Mouse (Mus musculus) megakaryocyte, embryonic 14.5 days (primary cell): ENCODE results near the gene Nwd1. TPM values are rescaled to one million over a fixed set of nuclear protein-coding genes. Genes with fewer than 3 reads are reported as not detected.
A peak's percentile ranks its signal among the peaks of the same experiment; 100 is the strongest.

Experiments used
- H3K27me3 ChIP-seq: replicated peaks from 2 replicates; pipeline ENCODE3; 2012; ENCODE audit warnings: inconsistent platforms
- H3K36me3 ChIP-seq: replicated peaks from 2 replicates; pipeline ENCODE3; 2012; ENCODE audit warnings: low read length, inconsistent platforms, mixed read lengths
- H3K4me1 ChIP-seq: 2 replicates; pipeline ENCODE4 v1.6.1; 2012; ENCODE audit warnings: inconsistent platforms
- H3K4me3 ChIP-seq: replicated peaks from 2 replicates; pipeline ENCODE3; 2012; ENCODE audit warnings: moderate library complexity, mild to moderate bottlenecking, inconsistent platforms
- H3K9me3 ChIP-seq: 2 replicates; pipeline ENCODE4 v1.6.1; 2012; ENCODE audit warnings: inconsistent platforms
- FLI1 ChIP-seq: IDR thresholded peaks from 2 replicates; pipeline ENCODE4 v1.6.1; 2012; ENCODE audit warnings: low read length, inconsistent platforms, mixed read lengths
- GATA1 ChIP-seq: IDR thresholded peaks from 3 replicates; pipeline ENCODE4 v1.6.1; 2012; ENCODE audit warnings: mixed read lengths, low read length, inconsistent platforms, borderline replicate concordance
- polyA plus RNA-seq: library from polyadenylated mRNA; stranded (reverse); fragments of >175 nt; gene quantifications from 2 replicates; pipeline ENCODE4 v1.2.3, GENCODE M21; 2012; ENCODE audit warnings: low replicate concordance; ENCODE audit not compliant: insufficient read depth

Nwd1 gene
- polyA plus RNA-seq, 1 experiment = 0.11 TPM

- TF ChIP-seq FLI1 = no peak
- TF ChIP-seq GATA1 = no peak
Measured at GRCm38 (mm10) chr8:72760216-72760615, 113.7 kb downstream of the Nwd1 start.

GRCm38 (mm10) chr8:72761322-72762051 is 115.0 kb downstream of the Nwd1 start, which contains the start of gene F2rl3:
Gene F2rl3 (plus strand): TSS chr8:72761880.
- Histone ChIP-seq H3K36me3 (peaks cover 78% of the 10 kb centered on the region), H3K4me1 (peaks cover 100% of the 10 kb centered on the region), H3K4me3 (peak within 1 kb of the TSS; percentile 93), H3K27me3 (no peaks in the 10 kb centered on the region), H3K9me3 (no peaks in the 10 kb centered on the region; the same call in 1 of the 2 replicates)
- TF ChIP-seq GATA1 = peak; percentile 90
- peak; percentile 94 for TF ChIP-seq FLI1

More at GRCm38 (mm10) chr8:72760216-72760615, 113.7 kb downstream of the Nwd1 start:
- H3K9me3 ChIP-seq = no peaks in the 10 kb centered on the region; the same call in 1 of the 2 replicates
- H3K36me3 ChIP-seq = peaks cover 78% of the 10 kb centered on the region
- H3K4me3 ChIP-seq = peak overlapping the region; percentile 64
- peaks cover 100% of the 10 kb centered on the region for H3K4me1 ChIP-seq
- H3K27me3 ChIP-seq = no peaks in the 10 kb centered on the region

- peaks cover 100% of the 10 kb centered on the region for H3K4me1 ChIP-seq
- TF ChIP-seq GATA1 (no peak), FLI1 (no peak)
- no peaks in the 10 kb centered on the region for H3K27me3 ChIP-seq
- H3K36me3 ChIP-seq = peaks cover 78% of the 10 kb centered on the region
- H3K4me3 ChIP-seq = peak overlapping the region; percentile 93
- H3K9me3 ChIP-seq = no peaks in the 10 kb centered on the region; the same call in 1 of the 2 replicates
Measured at GRCm38 (mm10) chr8:72762306-72762705, 115.8 kb downstream of the Nwd1 start.

GRCm38 (mm10) chr8:72765696-72766095 is 119.2 kb downstream of the Nwd1 start:
- H3K27me3 ChIP-seq = no peaks in the 10 kb centered on the region
- H3K9me3 ChIP-seq = no peaks in the 10 kb centered on the region; the same call in 1 of the 2 replicates
- TF ChIP-seq GATA1 (no peak), FLI1 (no peak)

GRCm38 (mm10) chr8:72766777-72767176 is 120.3 kb downstream of the Nwd1 start:
- H3K4me3 ChIP-seq = no peak overlapping the region
- H3K36me3 ChIP-seq = peaks cover 66% of the 10 kb centered on the region
- TF ChIP-seq GATA1 = no peak
- no peak for TF ChIP-seq FLI1
- peaks cover 63% of the 10 kb centered on the region for H3K4me1 ChIP-seq
- H3K9me3 ChIP-seq = no peaks in the 10 kb centered on the region; the same call in 1 of the 2 replicates
- no peaks in the 10 kb centered on the region for H3K27me3 ChIP-seq

More at GRCm38 (mm10) chr8:72765696-72766095, 119.2 kb downstream of the Nwd1 start:
- H3K4me3 ChIP-seq = peak overlapping the region; percentile 62
- H3K36me3 ChIP-seq = peaks cover 61% of the 10 kb centered on the region
- H3K4me1 ChIP-seq = peaks cover 71% of the 10 kb centered on the region

Other genes with a start within 250 kb of the Nwd1 start
- gene Eps15l1, start 225.3 kb upstream of the Nwd1 start, polyA plus RNA-seq = 5.9 and 8.1 TPM in 2 replicates
- gene Calr3, start 202.8 kb upstream of the Nwd1 start, polyA plus RNA-seq = not detected in 2 replicates
- gene 1700030K09Rik, start 202.8 kb upstream of the Nwd1 start, polyA plus RNA-seq = 0.77 and 1.3 TPM in 2 replicates
- 85.3 and 112 TPM in 2 replicates for gene Cherp, start 171.5 kb upstream of the Nwd1 start, polyA plus RNA-seq
- 2.1 and 2.4 TPM in 2 replicates for gene Slc35e1, start 154.1 kb upstream of the Nwd1 start, polyA plus RNA-seq
- gene Med26, start 98.4 kb upstream of the Nwd1 start, polyA plus RNA-seq = 19.9 and 33.8 TPM in 2 replicates
- gene Smim7, start 75.6 kb upstream of the Nwd1 start, polyA plus RNA-seq = 5.6 and 10.9 TPM in 2 replicates
- gene Tmem38a, start 74.7 kb upstream of the Nwd1 start, polyA plus RNA-seq = 3.5 TPM in 1 of 2 replicates, not detected in the other
- gene Sin3b, start 76.6 kb downstream of the Nwd1 start, polyA plus RNA-seq = 104 and 124 TPM in 2 replicates
- 116 and 408 TPM in 2 replicates for gene F2rl3, start 115.2 kb downstream of the Nwd1 start, polyA plus RNA-seq